Mouse (Mus musculus) lung, embryonic 16.5 days (tissue): ENCODE data around the gene Apobec3. TPM values are rescaled to one million over a fixed set of nuclear protein-coding genes. Genes with fewer than 3 reads are reported as not detected.

Source experiments
- ATAC-seq: fragments of 200-750 bp; cut with Nextera tagmentation; 2 replicates; pipeline ENCODE4 v1.8.0; 2017; ENCODE audit warnings: low read depth, mild to moderate bottlenecking, moderate library complexity
- H3K27ac ChIP-seq: fragments of 300-500 bp; sonication (generic); 2 replicates; pipeline ENCODE4 v1.5.1; 2014; ENCODE audit warnings: mild to moderate bottlenecking, control low read depth, low read length
- H3K27me3 ChIP-seq: fragments of 300-500 bp; sonication (generic); 2 replicates; pipeline ENCODE4 v1.6.1; 2014; ENCODE audit warnings: low read depth, low read length, mixed read lengths; ENCODE audit not compliant: control insufficient read depth, insufficient read depth
- H3K36me3 ChIP-seq: fragments of 300-500 bp; sonication (generic); 2 replicates; pipeline ENCODE4 v1.6.1; 2014; ENCODE audit warnings: low read length; ENCODE audit not compliant: control insufficient read depth, insufficient read depth
- H3K4me1 ChIP-seq: fragments of 300-500 bp; sonication (generic); replicated peaks from 2 replicates; pipeline ENCODE4 v1.6.1; 2014; ENCODE audit warnings: low read length, mixed read lengths; ENCODE audit not compliant: control insufficient read depth, insufficient read depth
- H3K4me2 ChIP-seq: fragments of 300-500 bp; sonication (generic); 2 replicates; pipeline ENCODE4 v1.6.1; 2014; ENCODE audit warnings: low read depth, low read length, control low read depth
- H3K4me3 ChIP-seq: fragments of 300-500 bp; sonication (generic); 2 replicates; pipeline ENCODE4 v1.5.1; 2014; ENCODE audit warnings: mild to moderate bottlenecking, low read length, control low read depth
- H3K9ac ChIP-seq: fragments of 300-500 bp; sonication (generic); 2 replicates; pipeline ENCODE4 v1.6.1; 2014; ENCODE audit warnings: low read length, control low read depth
- H3K9me3 ChIP-seq: fragments of 300-500 bp; sonication (generic); 2 replicates; pipeline ENCODE4 v1.6.1; 2016; ENCODE audit warnings: low read length; ENCODE audit not compliant: control insufficient read depth
- WGBS: fragments of 180-500 bp; shearing (Covaris S2); extraction: QIAGEN DNeasy Blood & Tissue Kit; methylation state at CpG from one replicate; pipeline ENCODE4 v1.1.7; 2014; 5-methylcytosine and 5-hydroxymethylcytosine counted together
- polyA plus RNA-seq: library from polyadenylated mRNA; unstranded; fragments of >200 nt; fragmentation: Nextera tagmentation; extraction: Ambion mirVana; gene quantifications from 2 replicates; pipeline ENCODE4 v1.2.1, GENCODE M21; 2015

The Apobec3 gene
- polyA plus RNA-seq, 1 experiment from 2014 or later, result 43.2 TPM

DNA sequence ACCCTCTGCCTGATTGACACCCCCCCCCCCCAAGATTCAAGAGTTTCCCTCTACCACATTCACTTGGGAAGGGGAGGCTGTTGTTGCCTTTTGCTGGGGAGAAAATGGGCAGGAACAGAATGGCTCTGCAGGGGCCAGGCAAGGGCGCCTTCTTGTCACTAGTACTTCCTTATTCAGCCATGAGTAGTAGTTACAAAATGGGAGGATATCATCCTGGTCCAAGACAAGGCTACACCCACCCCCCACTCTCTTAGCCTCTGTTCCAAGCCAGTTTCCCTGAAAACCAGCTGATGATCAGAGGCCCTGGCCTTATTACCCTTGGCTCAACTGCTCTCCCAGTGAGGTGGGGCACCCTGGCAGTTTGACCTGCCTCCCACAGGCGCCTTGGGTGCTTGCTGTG is 37.3 kb downstream of the Apobec3 start:
- no peak for ATAC-seq
- Histone ChIP-seq H3K4me1 (peaks cover 20% of the 10 kb centered on the region; the same call in 1 of the 2 replicates), H3K36me3 (no peaks in the 10 kb centered on the region), H3K9me3 (no peaks in the 10 kb centered on the region), H3K9ac (no peak overlapping the region), H3K27ac (no peak overlapping the region), H3K4me2 (no peak overlapping the region), H3K27me3 (peaks cover 13% of the 10 kb centered on the region), H3K4me3 (no peak overlapping the region)
- 81% methylated on average over 2 of the region's 2 CpGs for WGBS

DNA sequence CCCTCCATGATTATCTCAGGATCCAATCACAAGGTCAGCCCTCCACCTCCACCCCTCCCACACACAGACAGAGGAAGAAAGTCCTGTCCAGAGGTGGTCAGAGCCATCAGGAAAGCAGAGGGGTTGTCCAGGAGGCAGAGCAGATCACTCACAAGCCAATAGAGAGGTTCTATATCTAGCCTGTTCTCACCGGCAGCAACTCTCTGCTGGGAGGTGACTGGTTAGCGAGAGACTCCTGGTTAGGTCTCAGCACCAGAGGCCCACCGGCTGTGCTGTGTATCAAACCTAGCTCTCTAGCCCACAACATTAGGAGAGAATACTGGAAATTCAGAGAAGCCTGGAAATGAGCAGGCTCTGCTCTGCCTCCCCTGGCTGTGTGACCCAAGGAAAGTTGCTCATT is 38.3 kb downstream of the Apobec3 start:
- no peak for ATAC-seq
- H3K9ac ChIP-seq, result no peak overlapping the region
- H3K27me3 ChIP-seq, result peaks cover 19% of the 10 kb centered on the region
- 92% methylated on average over 3 of the region's 3 CpGs for WGBS
- H3K9me3 ChIP-seq, result no peaks in the 10 kb centered on the region
- no peak overlapping the region for H3K27ac ChIP-seq
- H3K4me1 ChIP-seq, result peaks cover 26% of the 10 kb centered on the region
- H3K4me2 ChIP-seq, result no peak overlapping the region
- no peaks in the 10 kb centered on the region for H3K36me3 ChIP-seq
- H3K4me3 ChIP-seq, result no peak overlapping the region

DNA sequence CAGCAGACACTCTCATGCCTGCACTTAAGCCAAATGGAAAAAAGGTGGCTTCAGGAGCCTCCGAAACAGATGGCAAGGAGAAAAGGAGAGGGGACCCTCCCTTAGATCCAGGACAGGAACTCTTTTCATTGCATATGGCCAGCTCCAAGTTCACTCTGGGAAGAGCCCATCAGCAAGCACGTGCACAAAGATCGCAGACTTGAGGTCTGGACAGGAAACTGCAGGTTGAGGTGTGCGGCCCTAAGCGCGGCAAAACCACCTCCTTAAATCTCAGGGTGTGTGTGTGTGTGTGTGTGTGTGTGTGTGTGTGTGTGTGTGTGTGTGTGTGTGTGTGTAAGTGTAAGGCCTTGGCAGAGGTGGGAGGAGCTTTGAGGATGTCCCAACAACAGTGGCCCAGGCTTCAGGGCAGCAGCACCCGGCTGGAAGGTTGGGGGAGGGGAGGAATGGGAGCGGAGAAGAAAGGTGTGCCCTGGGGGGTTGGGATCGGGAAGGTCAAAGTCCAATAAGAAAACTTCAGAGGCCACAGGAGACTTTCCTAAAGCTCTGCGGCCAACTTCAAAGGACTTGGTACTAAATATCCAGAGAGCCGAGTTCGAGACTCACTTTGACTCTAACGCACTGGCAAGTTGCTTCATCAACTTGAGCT is 40.2 kb downstream of the Apobec3 start:
- no peaks in the 10 kb centered on the region for H3K36me3 ChIP-seq
- H3K4me3 ChIP-seq, result peak overlapping the region; percentile 63
- WGBS, result 23% methylated on average over 13 of the region's 13 CpGs
- no peaks in the 10 kb centered on the region for H3K9me3 ChIP-seq
- peaks cover 19% of the 10 kb centered on the region for H3K27me3 ChIP-seq
- H3K27ac ChIP-seq, result no peak overlapping the region; the same call in 1 of the 2 replicates
- no peak for ATAC-seq
- peak overlapping the region; percentile 84 for H3K4me2 ChIP-seq
- H3K9ac ChIP-seq, result peak overlapping the region; percentile 65
- peaks cover 27% of the 10 kb centered on the region for H3K4me1 ChIP-seq

DNA sequence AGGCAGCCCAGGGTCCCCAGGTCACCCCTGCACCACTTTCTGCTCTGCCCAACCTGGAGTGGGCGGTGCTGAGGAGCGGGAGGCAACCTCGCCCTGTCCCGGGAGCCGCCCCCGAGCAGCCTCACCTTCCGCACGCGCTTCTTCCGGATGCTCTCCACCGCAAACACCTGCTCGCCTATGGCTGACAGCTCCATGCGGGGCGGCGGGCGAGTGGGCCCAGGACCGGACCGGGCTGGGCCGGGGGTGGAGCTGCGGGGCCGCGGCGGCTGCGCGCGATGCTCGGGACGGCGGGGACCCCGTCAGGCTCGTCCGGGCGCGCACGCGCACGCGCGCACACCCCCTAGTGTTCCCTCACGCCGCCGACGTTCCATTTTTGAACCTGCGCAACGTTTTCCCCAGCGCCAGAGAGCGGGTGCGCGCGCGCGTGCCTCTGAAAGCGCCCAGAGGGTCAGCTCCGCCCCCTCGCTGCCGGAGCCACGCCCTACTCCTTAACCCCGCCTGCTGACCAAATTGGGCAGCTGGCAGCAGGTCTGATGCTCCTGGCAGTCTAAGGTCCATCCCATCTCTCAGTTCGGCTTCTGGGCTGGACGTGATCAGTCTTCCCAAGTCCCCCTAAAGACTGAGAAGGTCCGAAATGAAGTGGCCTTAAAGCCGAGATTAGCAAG is 41.0 kb downstream of the Apobec3 start:
- H3K9ac ChIP-seq, result peak overlapping the region; percentile 65
- H3K27ac ChIP-seq, result peak overlapping the region; percentile 60; the same call in 1 of the 2 replicates
- no peaks in the 10 kb centered on the region for H3K9me3 ChIP-seq
- peaks cover 19% of the 10 kb centered on the region for H3K27me3 ChIP-seq
- peaks cover 23% of the 10 kb centered on the region for H3K4me1 ChIP-seq
- H3K4me2 ChIP-seq, result peak overlapping the region; percentile 84
- peak overlapping the region; percentile 63 for H3K4me3 ChIP-seq
- 1% methylated on average over 62 of the region's 62 CpGs for WGBS
- peak; percentile 64 for ATAC-seq
- no peaks in the 10 kb centered on the region for H3K36me3 ChIP-seq

DNA sequence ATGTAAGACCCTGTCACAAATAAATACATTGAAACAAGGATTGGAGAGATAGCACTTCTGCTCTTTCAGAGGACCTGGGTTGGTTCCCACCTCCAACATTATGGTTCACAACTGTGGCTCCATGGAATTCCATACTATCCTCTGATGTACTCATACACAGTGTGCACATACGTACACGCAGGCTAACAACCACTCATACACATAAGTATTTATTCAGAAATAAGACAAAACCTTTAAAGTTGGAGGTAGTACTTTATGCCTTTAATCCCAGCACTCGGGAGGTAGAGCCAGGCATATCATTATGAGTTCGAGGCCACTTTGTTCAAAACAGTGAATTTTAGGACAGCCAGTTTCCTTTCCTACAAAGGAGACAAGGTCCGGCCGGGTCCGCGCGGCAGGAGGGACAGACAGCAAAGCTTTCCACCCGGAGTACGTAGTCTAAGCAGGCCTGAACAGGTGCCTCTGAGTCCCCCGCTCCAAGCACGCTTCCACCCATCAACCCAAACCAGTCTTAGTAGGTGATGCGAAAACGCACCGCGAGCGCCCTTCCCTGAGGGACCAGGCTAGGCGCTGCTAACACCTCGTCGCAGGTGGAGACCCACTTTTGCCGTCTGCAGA is 41.7 kb downstream of the Apobec3 start:
- H3K27me3 ChIP-seq, result peaks cover 19% of the 10 kb centered on the region
- H3K9me3 ChIP-seq, result no peaks in the 10 kb centered on the region
- ATAC-seq, result no peak
- H3K27ac ChIP-seq, result no peak overlapping the region
- H3K9ac ChIP-seq, result peak overlapping the region; percentile 41; the same call in 1 of the 2 replicates
- peak overlapping the region; percentile 84 for H3K4me2 ChIP-seq
- H3K36me3 ChIP-seq, result no peaks in the 10 kb centered on the region
- peak overlapping the region; percentile 63 for H3K4me3 ChIP-seq
- 9% methylated on average over 22 of the region's 22 CpGs for WGBS
- peaks cover 20% of the 10 kb centered on the region for H3K4me1 ChIP-seq

DNA sequence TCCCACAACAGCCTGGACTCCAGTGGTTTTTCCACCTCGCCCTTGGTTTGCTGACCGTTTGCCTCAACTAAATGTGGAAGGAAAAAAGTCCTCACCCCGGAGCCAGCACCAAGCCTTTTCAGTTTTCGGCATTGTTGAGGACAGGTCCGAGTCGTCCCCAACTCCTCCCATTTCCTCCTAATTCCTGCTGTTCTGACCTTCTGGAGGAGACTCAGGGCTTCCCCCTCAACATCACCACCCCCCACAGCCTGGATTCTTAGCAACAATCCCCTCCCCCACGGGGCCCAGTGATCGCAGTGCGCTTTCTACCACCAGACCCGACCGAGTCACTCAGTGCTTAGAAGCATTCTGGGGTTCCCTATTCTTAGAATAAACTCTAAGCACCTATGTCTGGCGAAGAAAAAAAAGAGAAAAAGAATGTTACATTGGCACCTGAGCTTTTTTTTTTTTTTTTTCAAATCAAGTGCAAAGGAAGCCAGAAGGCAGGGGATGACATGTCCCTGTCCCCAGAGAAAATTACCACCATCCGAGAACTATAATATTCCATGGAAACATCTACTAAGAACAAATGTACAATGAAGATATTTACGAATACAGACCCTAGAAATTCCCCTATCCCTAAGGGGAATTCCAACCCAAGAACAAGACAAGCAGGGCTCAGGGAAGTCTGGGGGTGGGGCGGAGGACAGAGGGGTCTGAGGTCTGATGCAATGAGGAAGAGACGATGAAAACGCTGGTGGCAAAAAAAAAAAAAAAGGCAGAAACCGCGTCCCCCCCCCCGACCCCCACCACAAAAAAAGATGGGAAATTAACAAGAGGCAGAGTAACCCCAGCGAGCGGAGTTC is 42.4 kb downstream of the Apobec3 start:
- 5% methylated on average over 22 of the region's 22 CpGs for WGBS
- H3K36me3 ChIP-seq, result no peaks in the 10 kb centered on the region
- peak overlapping the region; percentile 16 for H3K4me3 ChIP-seq
- peak overlapping the region; percentile 41; the same call in 1 of the 2 replicates for H3K9ac ChIP-seq
- peaks cover 19% of the 10 kb centered on the region for H3K27me3 ChIP-seq
- H3K9me3 ChIP-seq, result no peaks in the 10 kb centered on the region
- H3K27ac ChIP-seq, result no peak overlapping the region
- H3K4me2 ChIP-seq, result peak overlapping the region; percentile 40
- peaks cover 19% of the 10 kb centered on the region for H3K4me1 ChIP-seq
- no peak for ATAC-seq

DNA sequence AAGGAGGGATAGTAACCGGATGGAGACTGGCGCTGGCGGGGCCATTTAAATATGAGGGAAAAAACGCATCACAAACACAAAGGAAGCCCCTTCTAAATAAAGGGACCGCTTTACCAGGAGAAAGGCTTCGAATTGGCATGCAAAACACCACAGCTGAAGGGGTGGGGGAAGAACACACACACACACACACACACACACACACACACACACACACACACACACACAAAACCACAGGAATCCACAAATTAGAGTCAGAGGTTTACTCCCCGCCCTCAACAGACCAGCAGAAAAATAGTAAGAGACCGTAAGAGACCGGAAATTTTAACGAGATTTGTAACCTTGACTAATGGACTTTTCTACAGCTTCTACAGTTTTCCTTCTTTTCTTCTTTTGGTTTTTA is 43.3 kb downstream of the Apobec3 start:
- no peak for ATAC-seq
- Histone ChIP-seq H3K27me3 (peaks cover 19% of the 10 kb centered on the region), H3K9ac (no peak overlapping the region), H3K36me3 (no peaks in the 10 kb centered on the region), H3K4me2 (no peak overlapping the region), H3K4me1 (peaks cover 19% of the 10 kb centered on the region), H3K4me3 (no peak overlapping the region), H3K27ac (peak overlapping the region; percentile 30; the same call in 1 of the 2 replicates), H3K9me3 (no peaks in the 10 kb centered on the region)
- WGBS, result 8% methylated on average over 10 of the region's 10 CpGs

DNA sequence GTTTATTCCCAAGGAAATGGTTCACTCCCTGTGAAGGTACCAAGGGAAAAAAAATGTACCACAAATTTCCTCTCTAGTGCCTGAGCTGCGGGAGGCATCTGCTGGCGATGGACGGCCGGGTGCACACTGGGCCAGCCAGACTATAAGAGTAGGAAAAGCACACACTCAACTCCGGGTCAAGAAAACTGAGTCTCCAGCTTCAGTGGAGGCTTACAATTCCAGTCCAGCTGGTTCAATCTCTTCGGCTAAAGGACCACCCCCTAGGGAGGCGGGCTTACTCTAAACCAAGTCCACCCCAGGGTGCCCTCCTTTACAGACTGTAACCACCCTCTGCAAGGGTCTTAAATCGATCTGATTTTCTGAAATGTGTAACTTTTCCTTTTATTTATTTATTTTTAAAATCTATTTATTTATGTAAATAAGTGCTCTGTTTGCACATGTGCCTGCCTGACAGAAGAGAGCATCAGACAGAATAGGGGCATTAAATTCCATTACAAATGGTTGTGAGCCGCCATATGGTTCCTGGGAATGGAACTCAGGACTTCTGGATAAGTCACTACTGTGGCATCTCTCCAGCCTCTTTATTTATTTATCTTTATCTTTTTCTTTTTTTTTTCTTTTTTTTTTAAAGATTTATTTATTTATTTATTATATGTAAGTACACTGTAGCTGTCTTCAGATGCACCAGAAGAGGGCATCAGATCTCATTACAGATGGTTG is 44.4 kb downstream of the Apobec3 start:
- ATAC-seq, result peak; percentile 63
- Histone ChIP-seq H3K27me3 (peaks cover 19% of the 10 kb centered on the region), H3K4me2 (no peak overlapping the region)

More for the DNA sequence above, 44.4 kb downstream of the Apobec3 start:
- H3K9me3 ChIP-seq, result no peaks in the 10 kb centered on the region
- 20% methylated on average over 9 of the region's 9 CpGs for WGBS
- H3K4me1 ChIP-seq, result peaks cover 19% of the 10 kb centered on the region
- H3K4me3 ChIP-seq, result no peak overlapping the region
- H3K27ac ChIP-seq, result peak overlapping the region; percentile 43; the same call in 1 of the 2 replicates
- no peak overlapping the region for H3K9ac ChIP-seq
- no peaks in the 10 kb centered on the region for H3K36me3 ChIP-seq
